Mouse (Mus musculus) testis, adult 2 months (tissue): ENCODE data around the gene Gpr182.

Experiments
- CTCF ChIP-seq: fragments of 200-500 bp; IDR thresholded peaks from 2 replicates; pipeline ENCODE4 v1.5.1; 2012; ENCODE audit warnings: low read depth, mild to moderate bottlenecking, inconsistent platforms, low read length, moderate library complexity; ENCODE audit not compliant: control insufficient read depth, insufficient read depth, insufficient replicate concordance
- POLR2A ChIP-seq: fragments of 200-500 bp; IDR thresholded peaks from 2 replicates; pipeline ENCODE4 v1.6.1; 2012; ENCODE audit warnings: low read depth, mild to moderate bottlenecking, inconsistent platforms, low read length, moderate library complexity; ENCODE audit not compliant: control insufficient read depth

- no peak for TF ChIP-seq POLR2A
- no peak for TF ChIP-seq CTCF
These were observed 2.5 kb downstream of the Gpr182 start for GRCm38 (mm10) chr10:127748847-127749612.
